Comparison of ENCODE assay signal across 8 mouse cellular contexts in the genomic region with DNA sequence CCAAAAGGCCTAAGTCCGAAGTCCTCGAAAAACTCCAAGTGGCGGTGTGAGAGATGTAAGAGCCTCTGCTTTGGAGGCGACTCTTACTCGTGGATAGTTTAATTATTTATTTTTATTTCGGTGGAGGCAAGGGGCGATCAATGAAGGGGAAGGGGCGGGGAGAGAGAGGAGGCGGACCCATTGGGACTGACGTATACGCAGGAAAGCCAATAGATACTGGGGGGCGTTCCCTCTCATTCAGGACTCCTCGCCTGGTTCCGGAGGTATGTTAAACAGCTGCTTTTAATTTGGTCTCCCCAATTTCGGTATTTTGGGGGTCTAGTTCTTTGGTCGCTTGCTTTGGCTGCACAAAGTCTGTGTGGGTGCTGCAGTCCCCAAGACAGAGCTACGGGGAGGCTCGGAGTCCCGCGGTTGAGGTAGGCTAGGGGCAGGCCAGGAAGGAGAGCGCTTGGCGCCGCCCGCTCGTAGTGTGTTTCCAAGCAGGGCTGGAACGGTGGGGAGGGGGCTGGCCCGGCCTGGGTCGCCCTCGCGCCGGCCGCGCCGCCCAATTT. TPM values are rescaled to one million over a fixed set of nuclear protein-coding genes. Genes with fewer than 3 reads are reported as not detected.
DNase-seq lines count a peak whose midpoint lies in the region; ATAC-seq and TF ChIP-seq lines count a peak whose summit lies in the region.

A gene (plus strand): TSS at position 240 of the 551 bp plus-strand sequence.

- H3K27me3 ChIP-seq in heart, embryonic 14.5 days (ENCODE audit: control insufficient read depth, insufficient read depth, low read length): no peaks in the 10 kb centered on the region
- no peaks in the 10 kb centered on the region for H3K27me3 ChIP-seq in liver, embryonic 11.5 days (replicated peaks; ENCODE audit: control insufficient read depth, insufficient read depth, low read length)
- no peaks in the 10 kb centered on the region for H3K27me3 ChIP-seq in myocyte (ENCODE audit: control insufficient read depth, insufficient read depth, insufficient read length)
- H3K27me3 ChIP-seq in splenic B cell, adult 2 months (ENCODE audit: control insufficient read depth, insufficient read depth, low read length, poor library complexity, severe bottlenecking): no peaks in the 10 kb centered on the region

- under 1% methylated on average over 34 of the region's 34 CpGs for WGBS in heart, embryonic 14.5 days
- under 1% methylated on average over 34 of the region's 34 CpGs for WGBS in liver, embryonic 11.5 days

- DNase-seq in CD4-positive helper T cell, adult 2 months (ENCODE audit: low read depth, low spot score): peak; percentile 87
- DNase-seq in kidney, postnatal 10 days: peak; percentile 83
- peak; percentile 86 for DNase-seq in liver, embryonic 11.5 days (ENCODE audit: low spot score)
- DNase-seq in splenic B cell, adult 2 months (ENCODE audit: low read depth, low spot score): peak; percentile 80

- TF ChIP-seq POLR2A in bone marrow macrophage, adult 2 months (IDR thresholded peaks at IDR 0.05; ENCODE audit: borderline replicate concordance, low read depth, low read length): no peak
- no peak for TF ChIP-seq POLR2A in myocyte (IDR thresholded peaks at IDR 0.05; ENCODE audit: insufficient read length, low read depth)

- no peak for TF ChIP-seq CTCF in bone marrow macrophage, adult 2 months (IDR thresholded peaks at IDR 0.05; ENCODE audit: low read depth, low read length)

- no peaks in the 10 kb centered on the region for H3K9me3 ChIP-seq in heart, embryonic 14.5 days (ENCODE audit: control insufficient read depth, low read length)
- H3K9me3 ChIP-seq in liver, embryonic 11.5 days (ENCODE audit: control insufficient read depth, low read length): no peaks in the 10 kb centered on the region

- no peaks in the 10 kb centered on the region for H3K79me2 ChIP-seq in myocyte (ENCODE audit: control insufficient read depth, insufficient read depth)

- peaks cover 5% of the 10 kb centered on the region for H3K4me1 ChIP-seq in bone marrow macrophage, adult 2 months (ENCODE audit: control insufficient read depth, insufficient read depth, low read length)
- peaks cover 6 to 19% of the 10 kb centered on the region in 2 experiments; a peak in 3 of 4 replicates for H3K4me1 ChIP-seq in heart, embryonic 14.5 days (ENCODE audit: control insufficient read depth in 2 of 2, insufficient read depth in 2 of 2, low read length in 2 of 2)
- H3K4me1 ChIP-seq in liver, embryonic 11.5 days (replicated peaks; ENCODE audit: control insufficient read depth, insufficient read depth, low read length): peaks cover 19% of the 10 kb centered on the region

- ATAC-seq in erythroid progenitor cell, adult 5-6 weeks (replicated peaks; ENCODE audit: low FRiP score, poor library complexity, severe bottlenecking): 0 out of 2 replicates have a peak, but pooled peaks have one; percentile 23
- ATAC-seq in heart, embryonic 14.5 days (ENCODE audit: insufficient number of reproducible peaks, insufficient read depth, low FRiP score, low read depth): no peak
- ATAC-seq in liver, embryonic 11.5 days (replicated peaks; ENCODE audit: low FRiP score): no peak

- H3K36me3 ChIP-seq in heart, embryonic 14.5 days (ENCODE audit: control insufficient read depth, insufficient read depth, low read length): no peaks in the 10 kb centered on the region
- no peaks in the 10 kb centered on the region for H3K36me3 ChIP-seq in liver, embryonic 11.5 days (ENCODE audit: control insufficient read depth, insufficient read depth, low read length)
- H3K36me3 ChIP-seq in myocyte (ENCODE audit: control insufficient read depth, insufficient read depth): no peaks in the 10 kb centered on the region
- H3K36me3 ChIP-seq in splenic B cell, adult 2 months (ENCODE audit: control insufficient read depth, insufficient read depth, low read length, poor library complexity, severe bottlenecking): no peaks in the 10 kb centered on the region

- H3K9ac ChIP-seq in heart, embryonic 14.5 days (ENCODE audit: low read length): peak within 1 kb of the TSS; percentile 88
- H3K9ac ChIP-seq in liver, embryonic 11.5 days (ENCODE audit: low read depth, low read length): peak within 1 kb of the TSS; percentile 88

- H3K27ac ChIP-seq in bone marrow macrophage, adult 2 months (ENCODE audit: insufficient read depth, low read depth, low read length): peak within 1 kb of the TSS; percentile 96
- peak within 1 kb of the TSS; percentile 98 to 100 for H3K27ac ChIP-seq in heart, embryonic 14.5 days (replicated peaks in 1 of 2; ENCODE audit: control insufficient read depth in 1 of 2, insufficient read depth in 1 of 2, low read depth in 2 of 2, low read length in 2 of 2)
- peak within 1 kb of the TSS; percentile 100 for H3K27ac ChIP-seq in liver, embryonic 11.5 days (ENCODE audit: low read depth, low read length)

- peak within 1 kb of the TSS; percentile 97 for H3K4me2 ChIP-seq in heart, embryonic 14.5 days (ENCODE audit: low read length)
- H3K4me2 ChIP-seq in liver, embryonic 11.5 days: peak within 1 kb of the TSS; percentile 95
- H3K4me2 ChIP-seq in myocyte (ENCODE audit: low read depth): peak within 1 kb of the TSS; percentile 76

- peak within 1 kb of the TSS; percentile 89 for H3K4me3 ChIP-seq in bone marrow macrophage, adult 2 months (ENCODE audit: insufficient read depth, low read length)
- peak within 1 kb of the TSS; percentile 96 for H3K4me3 ChIP-seq in heart, embryonic 14.5 days (ENCODE audit: control insufficient read depth in 1 of 2, insufficient read depth in 1 of 2, low read depth in 1 of 2, low read length in 2 of 2)
- peak within 1 kb of the TSS; percentile 97 for H3K4me3 ChIP-seq in liver, embryonic 11.5 days (ENCODE audit: low read depth, low read length)
- peak within 1 kb of the TSS; percentile 78 for H3K4me3 ChIP-seq in myocyte

- H3ac ChIP-seq in myocyte (ENCODE audit: control insufficient read depth, insufficient read length): peak within 1 kb of the TSS; percentile 89

TF ChIP-seq in myocyte, 11 proteins besides CTCF, POLR2A, EP300 and RAD21:
- no peak for TF ChIP-seq TCF3 (IDR thresholded peaks at IDR 0.05; ENCODE audit: insufficient read length, low read depth)
- no peak for TF ChIP-seq E2F4 (IDR thresholded peaks at IDR 0.05; ENCODE audit: insufficient read depth)

RNA-seq across cellular contexts. Expression of the gene that starts here (rescaled TPM):
- polyA plus RNA-seq in bone marrow macrophage, adult 2 months (2012; ENCODE audit: insufficient read depth, insufficient read length, missing spikeins): 30.5 and 37.1 TPM in 2 replicates
- total RNA-seq in erythroid progenitor cell, adult 5-6 weeks (2015; ENCODE audit: low replicate concordance): 71.7 and 122 TPM in 2 replicates
- total RNA-seq in erythroid progenitor cell, adult 5-6 weeks (2017; ENCODE audit: low replicate concordance): 59.9 and 75.3 TPM in 2 replicates
- polyA plus RNA-seq in heart, embryonic 14.5 days (2014; fragmentation: Nextera tagmentation; extraction: Ambion mirVana): 25.2 and 29.2 TPM in 2 replicates
- polyA plus RNA-seq in liver, embryonic 11.5 days (2014; fragmentation: Nextera tagmentation; extraction: Ambion mirVana): 37.1 and 37.8 TPM in 2 replicates
- polyA plus RNA-seq in myocyte (2012; fragmentation: generic; extraction: Trizol): 13.3 TPM
